Mouse (Mus musculus): ENCODE results near the gene Sbk2.

- TF ChIP-seq CTCF (IDR thresholded peaks at IDR 0.05; ENCODE audit: low read depth), result no peak
- no peak for TF ChIP-seq EP300 (optimal IDR thresholded peaks at IDR 0.05)
These were observed 57.7 kb downstream of the Sbk2 start, which contains the start of gene Gm36210 for GRCm38 (mm10) chr7:4906466-4906950.
